Mouse (Mus musculus) brain, embryonic 18.5 days (tissue): ENCODE measurements around the gene Ndufv3.
A peak's percentile ranks its signal among the peaks of the same experiment; 100 is the strongest.

Experiments
- DNase-seq: peaks from one replicate; pipeline ENCODE4 v3.0.0-alpha.2; 2012; ENCODE audit warnings: low read depth, low spot score

The Ndufv3 gene

DNA sequence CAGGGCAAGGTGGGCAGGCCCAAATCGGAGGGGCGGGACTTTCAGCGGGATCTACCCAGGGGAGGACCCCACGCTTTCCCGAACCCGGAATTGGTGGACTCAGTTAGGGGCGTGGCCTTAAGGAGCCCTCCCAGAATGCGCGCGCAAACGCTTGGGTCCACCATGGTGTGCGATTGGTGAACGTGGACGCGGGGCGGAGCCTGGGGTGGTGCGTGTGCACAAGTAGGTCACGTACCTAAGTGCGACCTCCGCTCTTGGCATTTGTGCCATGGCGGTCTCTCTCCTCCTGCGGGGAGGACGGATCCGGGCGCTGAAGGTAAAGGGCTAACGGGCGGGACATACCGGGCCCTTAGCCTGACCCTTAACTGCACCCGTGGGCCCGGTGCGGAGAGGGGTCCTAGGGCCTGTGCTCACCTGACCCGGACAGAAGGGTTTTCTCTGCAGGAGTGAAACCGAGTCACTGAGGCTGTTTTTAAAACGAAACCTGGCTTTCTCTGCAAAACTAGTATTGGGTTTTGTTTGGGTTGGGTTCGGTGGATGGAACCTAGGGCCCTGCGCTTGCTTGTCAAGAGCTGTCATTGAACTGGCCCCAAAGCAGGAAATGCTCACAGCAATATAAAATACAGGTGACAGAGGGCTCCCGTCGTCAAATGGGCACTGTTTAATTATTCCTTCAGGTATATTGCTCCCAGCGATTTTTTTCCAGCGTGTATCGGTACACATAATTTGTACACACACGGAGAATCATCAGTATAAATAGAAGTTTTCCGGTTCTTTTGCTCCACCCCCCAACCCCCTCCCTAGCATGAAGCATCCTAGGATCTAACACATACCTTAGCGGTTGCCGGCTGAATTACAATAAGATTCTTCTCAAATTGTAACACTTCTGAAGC lies at the start of gene Ndufv3, which contains the start of gene Wdr4:
Gene Ndufv3 (plus strand): TSS at position 170 of the 893 bp plus-strand sequence.
Gene Wdr4 (minus strand): TSS at position 35 of the 893 bp plus-strand sequence.
- DNase-seq: peak; percentile 96

DNA sequence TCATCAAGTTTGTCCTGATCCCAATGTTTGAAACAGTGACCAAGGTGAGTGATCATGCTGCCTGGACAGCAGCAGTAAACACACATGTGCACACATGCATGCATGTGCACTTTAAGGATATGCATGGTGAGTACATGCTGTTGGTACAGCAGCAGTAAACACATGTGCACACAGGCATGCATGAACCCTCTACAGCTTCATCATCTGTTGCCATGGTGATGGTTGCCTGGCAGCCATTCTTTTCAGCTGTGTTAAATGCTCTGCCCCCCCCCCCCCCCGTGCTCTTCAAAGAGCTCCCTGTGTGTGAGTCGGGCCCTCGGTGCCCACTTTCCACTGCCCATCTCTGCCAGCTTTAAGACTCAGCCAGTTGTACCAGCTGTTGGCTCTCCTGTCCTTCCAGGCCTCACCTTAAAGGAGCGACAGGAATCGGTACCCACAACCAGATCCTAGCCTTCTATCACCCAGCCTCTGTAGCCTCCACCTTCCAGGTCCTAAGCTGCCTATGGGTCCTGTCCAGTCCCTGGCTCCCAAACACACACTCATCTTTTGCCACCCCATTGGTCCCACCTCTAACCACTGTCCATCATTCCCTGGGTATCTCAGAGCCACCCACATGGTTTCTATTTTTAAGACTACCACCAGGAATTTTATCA lies 49.0 kb upstream of the Ndufv3 start:
- no peak for DNase-seq

DNA sequence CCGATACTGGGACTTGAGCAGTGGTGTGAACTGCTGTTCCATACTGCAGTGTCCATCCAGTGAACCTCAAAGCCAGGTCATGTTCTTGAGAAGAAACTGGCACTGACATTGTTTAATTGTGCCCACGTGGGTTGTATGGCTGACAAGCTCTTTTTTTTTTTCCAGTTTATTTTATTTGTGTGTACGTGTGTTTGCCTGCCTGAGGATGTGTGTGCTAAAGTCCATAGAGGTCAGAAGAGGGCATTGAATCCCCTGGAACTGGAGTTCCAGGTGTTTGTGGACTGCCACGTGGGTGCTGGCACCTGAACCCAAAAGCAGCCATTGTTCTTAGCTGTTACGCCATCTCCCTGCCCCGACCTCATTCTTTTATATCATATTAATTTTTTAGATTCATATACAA lies 45.5 kb upstream of the Ndufv3 start:
- DNase-seq: no peak

DNA sequence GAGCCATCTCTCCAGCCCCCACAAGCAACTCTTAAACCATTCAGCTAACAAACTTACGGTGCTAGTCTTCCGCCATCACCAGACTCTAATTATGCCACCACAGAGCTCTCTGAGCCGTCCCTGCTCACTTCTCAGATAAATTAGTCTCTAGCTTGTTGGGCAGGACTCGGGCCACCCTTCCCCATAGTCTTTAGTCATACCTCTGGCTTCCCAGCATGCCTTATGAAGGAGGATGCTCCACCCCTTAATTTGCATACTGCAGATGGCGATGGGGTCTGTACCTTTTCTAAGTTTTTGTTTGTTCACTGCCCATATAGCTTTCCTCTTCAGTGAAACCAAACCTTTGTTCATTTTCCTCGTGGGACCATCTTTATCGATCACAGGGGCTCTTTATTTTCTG lies 41.3 kb upstream of the Ndufv3 start:
- DNase-seq: no peak

DNA sequence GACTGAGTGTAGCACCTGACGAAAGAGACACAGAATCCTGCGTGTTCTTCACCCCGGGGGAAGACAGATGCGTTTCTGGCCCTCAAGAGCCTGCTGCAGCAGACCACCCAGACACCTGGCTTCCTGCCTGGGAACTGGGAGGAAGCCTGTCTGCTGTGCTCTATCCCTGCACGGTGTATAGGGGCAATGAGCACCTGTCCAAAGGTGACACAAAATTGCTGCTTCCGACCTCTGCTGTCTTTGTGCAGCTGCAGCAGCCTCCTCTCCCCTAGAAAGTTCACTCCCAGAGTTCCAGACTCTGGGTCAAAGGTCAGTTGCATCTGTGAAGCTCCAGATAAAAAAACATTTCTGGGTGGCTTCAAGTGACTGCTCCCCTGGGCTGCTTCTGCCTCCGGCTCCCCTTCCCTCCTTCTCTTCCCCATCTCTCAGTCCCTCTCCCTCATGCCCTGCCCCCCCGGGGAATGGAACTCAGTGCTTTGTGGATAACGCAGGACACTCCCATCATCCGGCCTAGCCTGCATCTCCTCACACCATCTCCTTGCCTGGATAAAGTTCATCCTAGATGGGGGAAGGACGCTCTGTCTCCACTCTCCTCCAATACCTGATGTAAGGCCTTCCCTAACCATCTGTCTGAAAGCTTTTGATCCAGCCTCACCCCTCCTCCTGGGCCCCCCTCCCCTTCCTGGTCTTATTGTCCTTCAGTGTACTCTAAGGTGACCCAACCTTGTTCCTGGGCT lies 40.6 kb upstream of the Ndufv3 start:
- no peak for DNase-seq

DNA sequence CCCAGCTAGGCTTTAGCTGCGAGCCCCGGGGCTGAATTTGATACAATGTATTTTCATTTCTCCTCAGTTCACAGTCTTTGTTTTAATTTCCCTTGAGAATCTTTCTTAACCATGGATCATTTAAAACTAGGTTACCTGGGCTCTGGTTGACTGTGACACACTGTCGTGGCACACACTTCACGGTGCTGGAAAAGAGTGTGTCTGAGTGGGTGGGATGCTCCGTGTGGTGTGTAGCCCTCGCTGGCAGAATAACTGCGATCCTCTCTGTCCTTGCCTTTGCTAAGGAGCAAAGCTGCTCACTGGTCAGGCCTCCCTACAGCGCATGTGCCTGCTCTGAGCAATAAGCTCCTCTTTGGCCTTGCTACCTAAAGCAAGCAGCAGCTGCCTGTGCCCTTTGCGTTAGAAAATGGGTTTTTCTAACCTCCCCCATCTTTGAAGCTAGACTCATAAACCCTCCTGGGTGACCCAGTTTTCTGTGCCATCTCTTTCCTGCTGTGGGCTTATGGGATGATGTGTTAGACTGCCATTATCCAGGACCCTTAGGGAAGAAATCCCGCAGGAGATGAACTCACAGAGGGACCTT lies 33.2 kb upstream of the Ndufv3 start:
- DNase-seq: no peak

DNA sequence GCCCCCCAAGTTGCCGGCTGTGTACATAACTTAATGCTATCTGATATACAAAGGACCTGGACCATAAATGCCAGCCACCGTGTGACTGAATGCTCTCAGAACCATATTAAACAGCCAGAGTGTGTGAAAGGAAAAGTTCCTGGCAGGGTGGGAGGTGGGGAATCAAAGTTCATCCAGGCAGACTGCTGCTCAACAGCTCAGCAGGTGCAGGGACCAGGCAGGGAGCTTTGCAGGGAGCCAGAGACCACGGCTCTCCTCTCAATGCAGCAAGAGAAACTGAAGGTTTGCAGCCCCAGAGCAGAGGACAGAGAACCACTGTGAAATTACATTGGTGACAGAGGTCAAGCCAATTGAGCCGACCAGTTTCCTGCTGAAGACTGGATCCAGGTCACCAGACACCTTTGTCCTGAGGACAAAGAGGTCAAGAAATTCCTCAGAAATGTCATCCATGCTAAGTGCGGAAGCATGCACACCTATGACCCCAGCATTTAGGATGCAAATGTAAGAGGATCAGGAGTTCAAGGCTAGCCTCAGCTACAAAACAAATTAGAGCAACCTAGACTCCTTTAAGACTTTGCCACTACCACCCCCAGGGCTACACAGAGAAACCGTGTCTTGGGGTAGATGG lies 32.4 kb upstream of the Ndufv3 start:
- DNase-seq: no peak

DNA sequence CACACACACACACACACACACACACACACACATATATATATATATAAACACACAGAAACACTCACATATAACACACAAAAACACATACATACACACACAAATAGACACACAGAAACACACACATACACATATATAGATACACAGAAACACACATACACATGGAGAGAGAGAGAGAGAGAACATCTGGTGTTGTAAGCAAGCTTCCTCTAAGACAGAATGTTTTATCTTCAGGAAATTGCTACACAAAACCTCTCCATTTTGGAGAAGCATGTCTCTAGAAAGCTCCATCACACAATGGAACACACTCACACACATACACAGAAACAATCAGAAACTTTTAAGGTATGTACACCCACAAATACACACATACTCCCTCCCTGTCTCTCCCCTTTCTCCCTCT lies 28.6 kb upstream of the Ndufv3 start:
- DNase-seq: no peak

DNA sequence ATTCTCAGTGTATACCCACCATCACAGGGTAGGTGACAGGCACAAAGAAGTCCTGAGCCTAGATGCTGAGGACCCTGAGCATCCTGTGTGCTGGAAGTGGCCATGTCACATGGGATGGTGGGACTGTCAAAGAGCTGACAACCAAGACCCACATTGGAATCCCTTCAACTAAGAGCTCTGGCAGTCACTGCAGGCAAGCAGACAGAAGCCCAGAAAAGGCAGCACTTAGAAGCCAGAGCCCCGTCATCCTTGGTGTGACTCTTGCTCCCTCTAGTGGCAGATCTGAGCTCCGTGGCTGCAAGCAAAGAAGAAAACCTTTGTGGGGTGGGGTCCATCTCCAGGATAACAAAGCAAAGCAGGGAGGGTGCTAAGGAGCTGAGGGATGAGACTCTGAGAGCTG lies 27.5 kb upstream of the Ndufv3 start:
- peak; percentile 78 for DNase-seq

DNA sequence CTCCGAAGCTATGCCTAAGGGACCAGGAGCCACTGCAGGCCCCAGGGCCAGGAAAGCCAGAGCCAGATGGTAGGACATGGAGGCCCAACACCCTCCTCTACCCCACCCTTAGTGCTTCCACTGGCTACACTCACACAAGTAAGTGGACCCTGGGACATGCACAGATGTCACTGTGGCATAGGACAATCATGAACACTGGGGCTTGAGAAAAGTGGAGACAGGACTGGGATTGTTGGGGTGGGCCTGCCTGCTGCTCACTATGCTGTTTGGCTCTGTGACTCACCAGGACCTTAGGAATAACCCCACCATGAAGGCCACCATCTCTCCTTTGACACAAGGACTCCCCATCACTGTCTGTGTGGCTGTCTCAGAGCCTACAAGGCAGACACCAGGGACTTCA lies 24.9 kb upstream of the Ndufv3 start:
- DNase-seq: no peak

DNA sequence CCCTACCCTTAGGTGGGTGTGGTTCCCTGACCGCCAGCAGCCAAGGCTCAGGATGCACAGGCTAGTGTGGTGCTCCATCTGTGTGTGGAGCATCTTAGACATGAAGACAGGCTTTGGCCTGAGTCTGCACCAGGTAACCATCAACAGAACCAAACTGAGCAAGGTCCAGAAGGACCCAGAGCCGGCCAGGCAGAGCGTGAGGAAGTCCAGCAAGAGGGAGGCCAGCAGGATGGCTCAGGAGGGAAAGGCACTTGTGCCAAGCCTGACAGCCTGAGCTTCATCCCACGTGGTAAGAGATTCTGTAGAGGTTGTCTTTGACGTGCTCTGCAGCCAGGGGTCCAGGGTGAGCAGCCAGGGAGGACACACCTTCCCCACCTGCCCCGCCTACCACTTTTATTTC lies 22.2 kb upstream of the Ndufv3 start:
- DNase-seq: no peak

DNA sequence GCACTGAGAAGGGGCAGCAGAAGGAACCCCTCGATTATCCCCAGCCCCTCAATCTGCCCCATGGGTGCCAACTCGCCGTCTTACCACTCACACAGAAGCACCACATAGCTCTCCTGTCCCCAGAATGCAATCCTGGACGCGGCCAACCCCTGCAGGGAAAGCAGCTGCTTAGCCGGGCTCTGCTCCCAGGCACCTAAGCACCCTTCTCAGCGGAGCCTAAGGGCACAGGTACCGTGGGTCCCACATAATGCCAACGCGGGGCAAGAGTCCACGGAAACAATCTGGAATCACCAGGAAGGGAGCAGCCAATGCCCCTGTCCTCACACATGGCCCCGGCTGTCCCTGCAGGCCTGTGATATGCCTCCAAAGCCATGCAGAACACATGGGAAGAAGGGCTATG lies 20.2 kb upstream of the Ndufv3 start:
- no peak for DNase-seq

DNA sequence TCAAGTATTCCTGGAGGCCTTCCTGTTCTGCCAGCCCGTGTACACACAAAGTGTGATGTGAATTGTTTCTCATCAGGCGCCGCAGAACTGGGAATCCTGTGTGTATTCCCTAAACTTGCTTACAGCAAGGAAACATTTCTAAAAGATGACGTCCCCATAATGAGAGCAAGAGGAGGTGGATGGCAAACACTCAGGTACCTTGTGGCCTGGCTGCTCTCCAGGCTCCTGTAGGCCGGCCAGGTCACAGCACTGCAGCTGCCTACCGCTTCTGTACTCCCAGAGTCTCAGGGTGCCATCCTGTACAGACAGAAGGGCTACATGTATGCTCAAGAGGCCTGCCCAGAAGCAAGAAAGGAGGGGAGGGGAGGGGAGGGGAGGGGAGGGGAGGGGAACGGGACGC lies 19.5 kb upstream of the Ndufv3 start:
- DNase-seq: no peak

DNA sequence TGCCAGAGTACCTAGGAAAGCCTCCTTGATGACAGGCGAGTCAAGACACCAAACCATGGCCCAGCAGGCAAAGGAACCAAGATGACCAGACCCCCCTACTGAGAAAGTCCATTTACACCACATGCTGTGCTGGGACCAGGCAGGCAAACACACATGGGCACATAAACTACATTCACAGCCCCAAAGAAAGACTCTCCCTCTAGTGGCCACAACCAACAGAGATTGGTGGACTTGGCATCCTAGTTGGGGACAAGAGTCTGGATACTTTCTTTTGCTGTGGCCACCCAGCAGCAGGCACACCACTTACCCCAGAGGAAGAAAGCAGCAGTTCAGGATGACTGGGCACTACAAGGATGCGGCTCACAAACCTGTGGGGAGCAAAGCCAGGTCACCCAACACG lies 19.0 kb upstream of the Ndufv3 start:
- DNase-seq: no peak

DNA sequence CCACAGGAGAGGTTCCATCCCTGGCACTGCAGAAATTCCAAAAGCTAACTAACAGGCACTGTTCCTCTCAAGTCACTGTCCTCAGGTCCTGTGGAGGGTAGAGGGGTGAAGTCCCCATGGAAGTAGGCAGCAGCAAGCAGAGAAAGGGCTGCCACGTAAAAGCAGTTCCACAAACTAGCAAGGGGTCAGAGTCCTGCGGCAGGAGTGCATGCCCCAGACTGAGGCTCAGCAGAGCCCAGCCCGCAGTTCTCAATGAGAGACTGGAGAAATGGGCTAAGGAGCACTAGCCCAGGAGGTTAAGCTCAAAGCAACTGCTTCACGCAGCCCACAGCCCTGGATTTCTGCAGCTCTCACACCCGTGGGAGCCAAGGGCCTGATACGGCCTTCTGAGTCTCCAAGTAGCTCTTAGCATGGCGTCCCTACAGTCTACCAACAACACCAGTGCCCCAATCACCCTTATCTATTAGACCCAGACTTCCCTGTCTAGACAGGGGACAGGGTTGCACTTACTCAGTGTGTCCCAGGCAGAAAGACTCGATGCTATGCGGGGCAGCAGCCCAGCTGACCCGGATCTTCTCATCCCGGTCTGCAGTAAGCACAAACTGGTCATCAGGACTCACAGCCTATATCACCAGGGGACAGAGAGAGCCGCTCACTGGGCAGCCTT lies 17.5 kb upstream of the Ndufv3 start:
- no peak for DNase-seq

DNA sequence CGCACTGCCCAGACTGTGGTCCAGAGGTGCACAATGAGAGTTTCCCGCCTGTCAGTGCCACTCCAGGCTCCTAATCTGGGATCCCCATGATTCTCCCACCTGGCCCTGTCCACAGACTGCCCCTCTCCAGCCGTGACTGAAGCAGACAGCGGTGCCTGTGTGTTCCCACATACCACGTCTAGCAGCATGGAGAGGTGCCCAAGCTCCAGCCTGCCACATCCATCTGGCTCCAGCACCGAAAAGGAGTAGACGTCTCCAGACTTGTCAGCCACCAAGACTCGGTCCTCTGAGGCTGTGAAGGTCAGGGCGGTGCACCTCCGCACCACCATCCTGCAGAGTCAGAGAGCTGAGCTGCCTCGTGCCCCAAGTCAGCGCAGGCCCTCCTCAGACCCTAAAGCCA lies 16.6 kb upstream of the Ndufv3 start:
- DNase-seq: no peak

DNA sequence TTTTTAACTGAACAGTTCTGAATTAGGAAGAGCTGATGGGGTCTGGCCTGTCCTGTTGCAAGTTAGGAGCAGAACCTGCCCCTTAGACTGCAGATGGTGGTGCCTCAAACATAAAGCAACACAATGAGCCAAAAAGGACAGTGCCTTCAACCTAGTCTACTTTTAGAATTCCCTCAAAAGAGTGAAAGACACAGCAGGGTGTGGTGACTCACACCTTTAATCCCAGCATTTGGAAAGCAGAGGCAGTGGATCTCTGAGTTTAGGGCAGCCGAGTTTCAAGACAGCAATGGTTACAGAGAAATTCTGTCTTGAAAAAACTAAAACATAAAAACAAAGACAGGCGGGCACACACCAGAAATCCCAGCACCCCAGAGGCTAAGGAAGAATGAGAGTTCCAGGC lies 16.0 kb upstream of the Ndufv3 start:
- DNase-seq: no peak

DNA sequence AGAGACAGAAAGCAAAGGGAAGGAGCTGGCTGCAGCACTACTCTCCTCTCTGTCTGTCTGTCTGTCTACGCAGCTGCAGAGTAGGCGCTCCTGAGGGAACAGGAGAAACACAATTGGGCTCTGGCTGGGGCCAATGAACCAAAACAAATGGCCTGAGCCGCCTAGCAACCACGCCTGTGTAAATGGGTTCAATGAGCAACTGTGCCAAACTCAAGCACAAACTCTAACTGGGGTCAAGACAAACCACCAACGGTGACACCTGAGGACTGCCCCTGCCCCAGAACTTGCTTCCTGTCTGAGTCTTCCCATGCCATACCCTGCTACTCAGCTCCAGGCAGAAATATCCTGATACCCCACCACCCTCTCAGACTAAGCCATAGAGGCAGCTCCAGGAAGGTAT lies 14.9 kb upstream of the Ndufv3 start:
- DNase-seq: no peak

DNA sequence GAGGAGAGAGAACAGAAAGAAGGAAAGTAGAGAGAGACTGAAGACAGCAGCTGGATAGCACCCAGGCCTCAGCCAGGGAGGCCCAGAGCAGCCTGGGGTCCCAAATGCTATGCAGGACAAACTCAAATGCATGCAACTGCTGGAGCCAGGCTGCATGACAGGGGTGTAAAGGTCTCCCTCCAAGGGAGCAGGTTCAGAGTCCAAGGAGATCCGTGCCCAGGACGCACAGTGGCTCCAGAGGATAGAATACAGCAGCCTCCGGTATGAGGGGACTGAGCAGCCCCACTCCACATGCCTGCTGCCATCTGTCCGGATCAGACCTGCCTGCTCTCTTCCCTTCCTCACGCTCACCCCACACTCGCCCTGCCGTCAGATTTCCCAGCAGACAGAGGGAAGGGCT lies 13.6 kb upstream of the Ndufv3 start:
- DNase-seq: no peak

DNA sequence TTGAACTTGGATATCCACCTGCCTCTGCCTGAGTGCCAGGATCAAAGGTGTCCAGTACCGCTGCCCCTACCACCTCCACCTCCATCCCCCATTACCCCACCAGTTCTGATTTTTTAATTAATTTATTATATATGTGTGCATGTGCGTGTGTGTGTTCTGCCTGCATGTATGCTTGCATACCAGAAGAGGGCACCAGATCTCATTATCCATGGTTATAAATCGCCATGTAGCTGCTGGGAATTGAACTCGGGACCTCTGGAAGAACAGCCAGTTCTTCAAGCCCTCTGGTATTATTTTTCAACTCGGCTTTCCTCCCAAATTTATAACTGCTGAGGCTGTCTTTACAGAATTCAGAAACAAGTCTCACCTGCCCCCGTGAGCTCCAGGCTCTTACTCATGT lies 9.0 kb upstream of the Ndufv3 start:
- DNase-seq: no peak
